Mouse (Mus musculus) heart, postnatal 36 days (tissue): ENCODE results near the gene Vmn1r117. TPM values are rescaled to one million over a fixed set of nuclear protein-coding genes. Genes with fewer than 3 reads are reported as not detected.
"Not testable (repeated sequence)": the region's sequence is repeated elsewhere in the genome, so short reads cannot be mapped to it uniquely, and the experiment has no call there.

Experiments used
- DNase-seq, 2 experiments: peaks; one replicate each; pipeline ENCODE4 v3.0.0; 2021 to 2022
- intact Hi-C: fragments of 180-260 bp; cut with DNase I; formaldehyde crosslinking; loops from one replicate; pipeline ENCODE4 v1.15.1; 2025
- total RNA-seq, 2 experiments: library from RNA; stranded (reverse); gene quantifications; 2 replicates each; pipeline ENCODE4 v1.2.3; 2021

Vmn1r117 gene
- not detected for total RNA-seq

- intact Hi-C loops, DNase-seq: not testable (repeated sequence)
Measured at GRCm38 (mm10) chr7:20884021-20884420, at the start of gene Vmn1r117. Vmn1r117 (minus strand) TSS chr7:20884121.

GRCm38 (mm10) chr7:20912247-20912646 lies 28.3 kb upstream of the Vmn1r117 start, which contains the start of gene Vmn1r118:
Vmn1r118 (minus strand) TSS chr7:20912347.
- intact Hi-C loops, DNase-seq: not testable (repeated sequence)

DNA sequence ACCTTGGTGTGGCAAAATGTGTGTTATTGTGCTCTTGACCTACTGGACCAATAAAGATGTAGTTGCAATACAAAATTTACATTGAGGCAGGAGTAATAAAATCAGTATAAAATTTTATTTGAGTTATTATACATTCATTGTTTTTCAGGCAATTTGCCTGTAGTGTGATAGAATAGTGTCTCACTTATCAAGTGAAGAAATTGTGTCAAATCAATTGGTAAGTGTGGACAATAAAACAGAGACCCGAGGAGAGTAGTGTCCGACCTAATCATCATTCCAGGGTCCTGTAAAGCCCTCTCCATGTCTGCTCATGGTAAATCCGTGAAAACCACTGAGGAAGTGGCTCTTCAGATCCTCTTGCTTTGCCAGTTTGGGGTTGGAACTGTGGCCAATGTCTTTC lies 12.0 kb downstream of the Vmn1r117 start, which contains the start of gene Vmn1r116:
Gene Vmn1r116, plus strand, starts transcription at position 301 of the 400 bp plus-strand sequence.
- intact Hi-C loops, DNase-seq: not testable (repeated sequence)

- intact Hi-C loops, DNase-seq: not testable (repeated sequence)
Measured at GRCm38 (mm10) chr7:20844885-20845284, 39.0 kb downstream of the Vmn1r117 start, which contains the start of gene Vmn1r115. Vmn1r115 (minus strand) TSS chr7:20844985.

Other genes with a start within 250 kb of the Vmn1r117 start
- gene Vmn1r107, start 215.2 kb downstream of the Vmn1r117 start, total RNA-seq = not detected
- not detected for gene Vmn1r111, start 180.9 kb downstream of the Vmn1r117 start, total RNA-seq
- gene Gm10668, start 153.5 kb downstream of the Vmn1r117 start, total RNA-seq = not detected
- gene Vmn1r112, start 112.9 kb downstream of the Vmn1r117 start, total RNA-seq = not detected
- not detected for gene Vmn1r113, start 96.8 kb downstream of the Vmn1r117 start, total RNA-seq
- not detected for gene Vmn1r114, start 71.9 kb downstream of the Vmn1r117 start, total RNA-seq
- not detected for gene Vmn1r115, start 39.1 kb downstream of the Vmn1r117 start, total RNA-seq
- gene Vmn1r116, start 11.9 kb downstream of the Vmn1r117 start, total RNA-seq = not detected
- gene Vmn1r118, start 28.2 kb upstream of the Vmn1r117 start, total RNA-seq = not detected
- not detected for gene Vmn1r119, start 128.3 kb upstream of the Vmn1r117 start, total RNA-seq
- gene Vmn1r120, start 169.7 kb upstream of the Vmn1r117 start, total RNA-seq = not detected
- not detected for gene Vmn1r121, start 214.4 kb upstream of the Vmn1r117 start, total RNA-seq